Mouse (Mus musculus): ENCODE data around the gene Ctsf.

GRCm38 (mm10) chr19:4810309-4810708 lies 44.6 kb upstream of the Ctsf start:
- TF ChIP-seq CTCF (conservative IDR thresholded peaks at IDR 0.05; ENCODE audit: low read length): no peak
- peak; percentile 94 for TF ChIP-seq NANOG (IDR thresholded peaks at IDR 0.05; ENCODE audit: borderline replicate concordance, low read length)
